Mouse (Mus musculus) kidney, postnatal 36 days (tissue): ENCODE results near the gene Tnfsf12.

Source experiments
- DNase-seq, 2 experiments: peaks; one replicate each; pipeline ENCODE4 v3.0.0; 2021 to 2022; ENCODE audit warnings: mixed read lengths in 2 of 2

Tnfsf12 gene

DNA sequence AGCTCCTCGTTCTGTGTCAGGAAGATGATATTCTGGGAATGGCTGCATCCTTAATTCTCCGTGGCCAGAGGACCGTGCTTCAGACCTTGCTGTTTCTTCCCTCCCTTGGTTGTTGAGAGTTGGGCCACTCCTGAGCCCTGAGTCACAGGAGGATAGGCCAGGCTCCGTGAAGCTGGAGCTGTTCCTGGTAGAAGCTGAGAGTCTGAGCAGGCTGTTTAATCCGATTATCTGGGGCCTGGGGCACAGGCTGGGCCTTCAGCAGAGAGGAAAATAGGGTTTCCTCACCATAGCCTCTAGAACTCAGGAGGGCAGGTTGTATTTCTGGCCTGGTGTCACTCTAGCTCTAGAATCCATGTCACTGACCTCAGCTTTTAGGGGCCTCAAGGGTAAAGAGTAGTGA lies 42.2 kb downstream of the Tnfsf12 start:
- no peak for DNase-seq

DNA sequence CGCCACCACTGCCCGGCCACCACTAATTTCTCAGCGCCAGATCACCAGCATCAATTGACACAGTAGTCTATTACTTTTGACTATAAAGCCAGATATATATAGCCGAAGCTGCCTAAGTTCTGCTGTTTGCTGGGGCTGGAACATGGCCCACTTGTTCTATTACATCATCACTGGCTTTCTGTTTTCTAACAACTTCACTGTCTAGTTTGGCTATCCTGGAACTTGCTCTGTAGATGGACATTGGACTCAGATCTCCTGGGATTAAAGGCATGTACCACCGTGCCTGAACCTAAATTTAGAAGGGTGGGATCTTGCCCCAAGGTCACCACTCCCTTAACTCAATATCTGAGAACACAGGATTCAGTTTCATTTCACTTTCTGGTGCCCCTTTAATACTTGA lies 49.8 kb downstream of the Tnfsf12 start:
- no peak for DNase-seq
